Mouse (Mus musculus): ENCODE measurements around the gene S100a11.

- TF ChIP-seq GATA1 (IDR thresholded peaks at IDR 0.05; ENCODE audit: low read length) (no peak), TAL1 (IDR thresholded peaks at IDR 0.05; ENCODE audit: low read length) (no peak)
Measured at GRCm38 (mm10) chr3:93514628-93515027, 5.7 kb upstream of the S100a11 start.

Data from erythroblast, embryonic 14.5 days (primary cell).